Mouse (Mus musculus): Measurements from ENCODE around the gene Zkscan14.

Zkscan14 gene

GRCm38 (mm10) chr5:145202446-145202845 is 778 bp upstream of the Zkscan14 start:
- DNase-seq (ENCODE audit: low spot score in 2 of 2), result no peak

- no peak for DNase-seq (ENCODE audit: low spot score in 2 of 2)
These were observed 1.3 kb downstream of the Zkscan14 start for GRCm38 (mm10) chr5:145200387-145200786.

GRCm38 (mm10) chr5:145191962-145192361 is 9.7 kb downstream of the Zkscan14 start, which contains the start of gene Atp5j2:
TSS of gene Atp5j2 (minus strand) at chr5:145192062.
- DNase-seq (ENCODE audit: low spot score in 2 of 2), result no peak

GRCm38 (mm10) chr5:145190875-145191798 is 10.5 kb downstream of the Zkscan14 start:
- DNase-seq (ENCODE audit: low spot score in 2 of 2), result peak; percentile 86 to 88

GRCm38 (mm10) chr5:145190373-145190772 is 11.3 kb downstream of the Zkscan14 start:
- DNase-seq (ENCODE audit: low spot score in 2 of 2), result no peak

- no peak for DNase-seq (ENCODE audit: low spot score in 2 of 2)
These were observed 12.3 kb downstream of the Zkscan14 start for GRCm38 (mm10) chr5:145189416-145189815.

GRCm38 (mm10) chr5:145185244-145185643 is 16.4 kb downstream of the Zkscan14 start:
- DNase-seq (ENCODE audit: low spot score in 2 of 2), result no peak

- no peak for DNase-seq (ENCODE audit: low spot score in 2 of 2)
These were observed 23.1 kb downstream of the Zkscan14 start for GRCm38 (mm10) chr5:145178461-145178980.

- no peak for DNase-seq (ENCODE audit: low spot score in 2 of 2)
These were observed 34.4 kb downstream of the Zkscan14 start for GRCm38 (mm10) chr5:145167306-145167661.

- peak; percentile 98 to 100 for DNase-seq (ENCODE audit: low spot score in 2 of 2)
These were observed 34.9 kb downstream of the Zkscan14 start, which contains the start of the genes Ptcd1 and Cpsf4 for GRCm38 (mm10) chr5:145166536-145167305. TSS of gene Ptcd1 (minus strand) at chr5:145167108. TSS of gene Cpsf4 (plus strand) at chr5:145167213.

GRCm38 (mm10) chr5:145165184-145165583 is 36.5 kb downstream of the Zkscan14 start:
- DNase-seq (ENCODE audit: low spot score in 2 of 2), result no peak

- DNase-seq (ENCODE audit: low spot score in 2 of 2), result no peak
These were observed 37.0 kb downstream of the Zkscan14 start for GRCm38 (mm10) chr5:145164710-145165109.

- DNase-seq (ENCODE audit: low spot score in 2 of 2), result no peak
These were observed 40.3 kb downstream of the Zkscan14 start for GRCm38 (mm10) chr5:145161361-145161760.

GRCm38 (mm10) chr5:145152690-145153089 is 49.0 kb downstream of the Zkscan14 start:
- DNase-seq (ENCODE audit: low spot score in 2 of 2), result no peak

- DNase-seq (ENCODE audit: low spot score in 2 of 2), result no peak
These were observed 52.4 kb downstream of the Zkscan14 start for GRCm38 (mm10) chr5:145149294-145149693.

- no peak for DNase-seq (ENCODE audit: low spot score in 2 of 2)
These were observed 53.9 kb downstream of the Zkscan14 start for GRCm38 (mm10) chr5:145147748-145148147.

All from urinary bladder, adult 18-20 months (tissue).